In the genomic region with DNA sequence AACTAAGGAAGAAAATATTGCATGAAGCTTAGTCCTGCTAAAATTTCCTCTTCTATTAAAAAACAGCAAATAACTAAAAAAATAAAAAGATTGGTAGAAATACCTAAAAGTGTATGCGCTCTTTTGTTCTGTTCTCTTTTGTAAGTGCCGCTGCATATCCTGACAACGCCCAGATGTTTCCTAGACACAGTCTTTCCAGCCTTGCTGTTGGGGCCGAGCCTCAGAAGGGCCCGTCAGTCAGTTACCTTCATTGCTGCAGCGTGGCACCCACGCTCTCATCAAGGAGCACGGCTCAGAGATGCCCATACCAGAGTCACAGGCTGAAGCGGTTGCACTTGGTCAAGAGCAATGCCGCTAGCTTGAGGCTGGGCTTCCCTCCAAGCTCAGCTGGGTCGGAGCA, we compare ENCODE assay signal across 14 mouse cellular contexts.
DNase-seq lines count a peak whose midpoint lies in the region; ATAC-seq and TF ChIP-seq lines count a peak whose summit lies in the region.
"Had no signal": no experiment of that assay in that cellular context is flagged by ENCODE, and none has a peak within 500 bp of the region (broad histone marks: within the 10 kb centered on the region; RNA-seq: fewer than 3 reads in every experiment).

No protein-coding gene starts in this region.

- H3K27ac ChIP-seq in heart, embryonic 14.5 days (replicated peaks in 1 of 2; ENCODE audit: control insufficient read depth in 1 of 2, insufficient read depth in 1 of 2, low read depth in 2 of 2, low read length in 2 of 2) = peak overlapping the region; percentile 78 to 87
- H3K27ac ChIP-seq: forebrain, embryonic 12.5 days had no signal

- H3K4me1 ChIP-seq in lung, adult 2 months (ENCODE audit: control insufficient read depth, insufficient read depth, low read length) = peaks cover 3% of the 10 kb centered on the region
- H3K4me1 ChIP-seq in heart, embryonic 14.5 days (ENCODE audit: control insufficient read depth in 2 of 2, insufficient read depth in 2 of 2, low read length in 2 of 2) = peaks cover 23 to 36% of the 10 kb centered on the region in 2 experiments

- 60% methylated on average over 11 of the region's 11 CpGs for WGBS in lung, adult 2 months
- WGBS in heart, embryonic 14.5 days = 69% methylated on average over 11 of the region's 11 CpGs

- H3K9me3 ChIP-seq in heart, embryonic 14.5 days (ENCODE audit: control insufficient read depth, low read length) = peaks cover 4% of the 10 kb centered on the region; the same call in 1 of the 2 replicates
- H3K9me3 ChIP-seq: forebrain, embryonic 12.5 days had no signal

- no peaks in the 10 kb centered on the region for H3K36me3 ChIP-seq in heart, embryonic 14.5 days (ENCODE audit: control insufficient read depth, insufficient read depth, low read length)
- H3K36me3 ChIP-seq: forebrain, embryonic 12.5 days had no signal

- ATAC-seq in heart, embryonic 14.5 days (ENCODE audit: insufficient number of reproducible peaks, insufficient read depth, low FRiP score, low read depth) = no peak
- ATAC-seq: Patski had no signal

- intact Hi-C loops in heart, postnatal 25 days (cut with DNase I) = loop anchor here (5.0 kb wide), 1 partner anchor 49 kb away; no protein-coding TSS in a partner anchor

- peak; percentile 89 for DNase-seq in heart, adult 11 months
- no peak for DNase-seq in heart, postnatal 25 days (ENCODE audit: low spot score)
- DNase-seq in lung, postnatal 36 days = peak; percentile 10
- DNase-seq in lung, adult 2 months = no peak
- DNase-seq in kidney, postnatal 36 days = peak; percentile 21 to 23
- no peak for DNase-seq in B cell, adult 2 months
- no peak for DNase-seq in Muller cell, postnatal 12 days (ENCODE audit: inconsistent ontology term)
- DNase-seq: cerebellum, adult 11-12 months; gastrocnemius, postnatal 25 days had no signal

- no peak overlapping the region for H3K4me3 ChIP-seq in lung, adult 2 months (replicated peaks; ENCODE audit: extremely low read depth, low read depth, low read length)
- no peak overlapping the region for H3K4me3 ChIP-seq in heart, embryonic 14.5 days (ENCODE audit: control insufficient read depth in 1 of 2, insufficient read depth in 1 of 2, low read depth in 1 of 2, low read length in 2 of 2)
- H3K4me3 ChIP-seq: forebrain, embryonic 12.5 days had no signal

- no peak overlapping the region for H3K4me2 ChIP-seq in heart, embryonic 14.5 days (ENCODE audit: low read length)
- H3K4me2 ChIP-seq: liver, embryonic 11.5 days; midbrain, embryonic 11.5 days had no signal

- H3K9ac ChIP-seq in heart, embryonic 14.5 days (ENCODE audit: low read length) = no peak overlapping the region
- H3K9ac ChIP-seq: forebrain, embryonic 12.5 days had no signal

- no peak for TF ChIP-seq POLR2A in lung, adult 2 months (IDR thresholded peaks at IDR 0.05; ENCODE audit: borderline replicate concordance, extremely low read depth, low read depth, low read length)

- H3K27me3 ChIP-seq in heart, embryonic 14.5 days (ENCODE audit: control insufficient read depth, insufficient read depth, low read length) = no peaks in the 10 kb centered on the region
- H3K27me3 ChIP-seq: Patski had no signal

- no peak for TF ChIP-seq CTCF in lung, adult 2 months (IDR thresholded peaks at IDR 0.05; ENCODE audit: insufficient read depth, low read length)

Comparison
In these comparisons a context has a peak if more than half of its experiments do, and no peak if none do; other contexts are left out.
1. DNase-seq: peak in heart, adult 11 months (single experiment), lung, postnatal 36 days (single experiment) and kidney, postnatal 36 days (2 of 2); none in heart, postnatal 25 days (single experiment), lung, adult 2 months (single experiment), B cell, adult 2 months (0 of 2) and Muller cell, postnatal 12 days (single experiment).